Mouse (Mus musculus) MEL (cell line): ENCODE measurements at regions not wholly inside any gene's neighbourhood (a gene's known extent, or its start where the extent isn't known, plus 50 kb on each side); places are given as distances from the start of the nearest gene placed in this dataset.
"Not testable (repeated sequence)": the region's sequence is repeated elsewhere in the genome, so short reads cannot be mapped to it uniquely, and the experiment has no call there.

ENCODE experiments used
- DNase-seq: peaks from one replicate; pipeline ENCODE4 v3.0.0; 2011; ENCODE audit warnings: low read depth, low spot score
- H3K27ac ChIP-seq: 2 replicates; pipeline ENCODE4 v1.5.1; 2012; ENCODE audit warnings: low read depth, mild to moderate bottlenecking, control low read depth, low read length, moderate library complexity; ENCODE audit not compliant: control insufficient read depth
- H3K27me3 ChIP-seq, 2 experiments: fragments of 150-350 bp in 1 of 2; sonication (generic) in 1 of 2; 2 replicates each; pipeline ENCODE4 v1.6.1; 2012; ENCODE audit warnings: low read length in 2 of 2, mild to moderate bottlenecking in 2 of 2, improper control_type of control experiment in 1 of 2, moderate library complexity in 1 of 2; ENCODE audit not compliant: insufficient read depth in 2 of 2, control insufficient read depth in 1 of 2
- H3K36me3 ChIP-seq, 2 experiments: 2 replicates each; pipeline ENCODE4 v1.6.1; 2012 to 2014; ENCODE audit warnings: low read length in 2 of 2, improper control_type of control experiment in 1 of 2, inconsistent platforms in 1 of 2, mild to moderate bottlenecking in 1 of 2; ENCODE audit not compliant: insufficient read depth in 2 of 2, control insufficient read depth in 1 of 2
- H3K4me1 ChIP-seq, 2 experiments: fragments of 150-350 bp in 1 of 2; sonication (generic) in 1 of 2; 2 replicates each; pipeline ENCODE4 v1.6.1; 2012; ENCODE audit warnings: low read length in 2 of 2, improper control_type of control experiment in 1 of 2, mild to moderate bottlenecking in 1 of 2; ENCODE audit not compliant: insufficient read depth in 2 of 2, control insufficient read depth in 1 of 2
- H3K4me3 ChIP-seq, 2 experiments: fragments of 150-350 bp in 1 of 2; sonication (generic) in 1 of 2; 2 replicates each; pipeline ENCODE4 v1.5.1; 2012; ENCODE audit warnings: low read depth in 2 of 2, low read length in 2 of 2, mild to moderate bottlenecking in 2 of 2, moderate library complexity in 2 of 2, control low read depth in 1 of 2, improper control_type of control experiment in 1 of 2; ENCODE audit not compliant: control insufficient read depth in 1 of 2, insufficient read depth in 1 of 2
- H3K79me2 ChIP-seq: 2 replicates; pipeline ENCODE4 v1.6.1; 2012; ENCODE audit warnings: mild to moderate bottlenecking, low read length, moderate library complexity; ENCODE audit not compliant: control insufficient read depth, poor library complexity, insufficient read depth
- H3K9ac ChIP-seq: 2 replicates; pipeline ENCODE4 v1.6.1; 2012; ENCODE audit warnings: low read depth, mild to moderate bottlenecking, control low read depth, low read length, moderate library complexity; ENCODE audit not compliant: control insufficient read depth, poor library complexity, severe bottlenecking
- H3K9me3 ChIP-seq: fragments of 150-350 bp; sonication (generic); replicated peaks from 2 replicates; pipeline ENCODE4 v1.6.1; 2012; ENCODE audit warnings: mild to moderate bottlenecking, low read length, improper control_type of control experiment, moderate library complexity; ENCODE audit not compliant: insufficient read depth
- BHLHE40 ChIP-seq: IDR thresholded peaks from 2 replicates; pipeline ENCODE4 v1.6.1; 2012; ENCODE audit warnings: low read depth, mild to moderate bottlenecking, inconsistent platforms, low read length, improper control_type of control experiment, borderline replicate concordance
- CHD2 ChIP-seq: IDR thresholded peaks from 2 replicates; pipeline ENCODE4 v1.6.1; 2011; ENCODE audit warnings: low read length, improper control_type of control experiment
- E2F4 ChIP-seq: IDR thresholded peaks from 2 replicates; pipeline ENCODE4 v1.6.1; 2011; ENCODE audit warnings: low read depth, low read length, improper control_type of control experiment, borderline replicate concordance
- ELF1 ChIP-seq: IDR thresholded peaks from 2 replicates; pipeline ENCODE4 v1.6.1; 2014; ENCODE audit warnings: low read depth, mild to moderate bottlenecking, inconsistent platforms, low read length, improper control_type of control experiment, moderate library complexity
- EP300 ChIP-seq, 2 experiments: IDR thresholded peaks; 2 replicates each; pipeline ENCODE4 v1.6.1; 2011; ENCODE audit warnings: improper control_type of control experiment in 2 of 2, low read length in 2 of 2, low read depth in 1 of 2, mild to moderate bottlenecking in 1 of 2
- GABPA ChIP-seq: IDR thresholded peaks from 2 replicates; pipeline ENCODE4 v1.6.1; 2012; ENCODE audit warnings: low read depth, mild to moderate bottlenecking, inconsistent platforms, low read length, improper control_type of control experiment, moderate library complexity
- GATA1 ChIP-seq: IDR thresholded peaks from 2 replicates; pipeline ENCODE4 v1.6.1; 2011; ENCODE audit warnings: low read depth, low read length, improper control_type of control experiment
- KAT2A ChIP-seq: conservative IDR thresholded peaks from 2 replicates; pipeline ENCODE4 v1.6.1; 2012; ENCODE audit warnings: low read depth, low read length, improper control_type of control experiment, inconsistent platforms
- MAX ChIP-seq: IDR thresholded peaks from 2 replicates; pipeline ENCODE4 v1.6.1; 2011; ENCODE audit warnings: low read length, improper control_type of control experiment
- MEF2A ChIP-seq: IDR thresholded peaks from 2 replicates; pipeline ENCODE4 v1.6.1; 2014; ENCODE audit warnings: low read depth, mild to moderate bottlenecking, inconsistent platforms, low read length, improper control_type of control experiment; ENCODE audit not compliant: poor library complexity, insufficient replicate concordance, severe bottlenecking; ENCODE audit errors: extremely low read depth
- MYB ChIP-seq: IDR thresholded peaks from 2 replicates; pipeline ENCODE4 v1.6.1; 2011; ENCODE audit warnings: mild to moderate bottlenecking, low read depth, low read length, improper control_type of control experiment
- MYC ChIP-seq: IDR thresholded peaks from 2 replicates; pipeline ENCODE4 v1.6.1; 2011; ENCODE audit warnings: low read depth, mild to moderate bottlenecking, low read length, improper control_type of control experiment, moderate library complexity
- POLR2AphosphoS5 ChIP-seq: IDR thresholded peaks from 2 replicates; pipeline ENCODE4 v1.6.1; 2012; ENCODE audit warnings: low read depth, borderline replicate concordance, mild to moderate bottlenecking, inconsistent platforms, low read length, moderate library complexity, mixed read lengths
- RAD21 ChIP-seq: IDR thresholded peaks from 2 replicates; pipeline ENCODE4 v1.6.1; 2011; ENCODE audit warnings: mild to moderate bottlenecking, low read depth, low read length, improper control_type of control experiment
- RCOR1 ChIP-seq: IDR thresholded peaks from 2 replicates; pipeline ENCODE4 v1.6.1; 2012; ENCODE audit warnings: low read depth, mild to moderate bottlenecking, inconsistent platforms, low read length, improper control_type of control experiment
- SIN3A ChIP-seq: IDR thresholded peaks from 2 replicates; pipeline ENCODE4 v1.6.1; 2012; ENCODE audit warnings: low read length, improper control_type of control experiment, inconsistent platforms
- SMC3 ChIP-seq: IDR thresholded peaks from 2 replicates; pipeline ENCODE4 v1.6.1; 2011; ENCODE audit warnings: low read depth, low read length, improper control_type of control experiment
- TBP ChIP-seq: IDR thresholded peaks from 2 replicates; pipeline ENCODE4 v1.8.0; 2011; ENCODE audit warnings: low read depth, low read length, improper control_type of control experiment
- UBTF ChIP-seq: IDR thresholded peaks from 2 replicates; pipeline ENCODE4 v1.6.1; 2012; ENCODE audit warnings: low read depth, mild to moderate bottlenecking, inconsistent platforms, low read length, improper control_type of control experiment, moderate library complexity, borderline replicate concordance; ENCODE audit not compliant: insufficient read depth
- ZKSCAN1 ChIP-seq: IDR thresholded peaks from 2 replicates; pipeline ENCODE4 v1.6.1; 2012; ENCODE audit warnings: low read depth, mild to moderate bottlenecking, inconsistent platforms, low read length, improper control_type of control experiment, moderate library complexity

GRCm38 (mm10) chr14:53992712-53993286 lies 261.1 kb downstream of the Dad1 start:
- Histone ChIP-seq H3K4me1 (peaks cover 0 to 2% of the 10 kb centered on the region in 2 experiments; a peak in 1 of 4 replicates), H3K36me3 (no peaks in the 10 kb centered on the region), H3K79me2 (no peaks in the 10 kb centered on the region), H3K27ac (no peak overlapping the region), H3K9ac (no peak overlapping the region), H3K4me3 (no peak overlapping the region)
- no peak for TF ChIP-seq EP300 (IDR thresholded peaks at IDR 0.05; ENCODE audit: low read depth in 1 of 2, low read length in 2 of 2)
- no peak for TF ChIP-seq TBP
- TF ChIP-seq SIN3A: no peak
- TF ChIP-seq E2F4: no peak
- no peak for TF ChIP-seq RCOR1
- no peak for TF ChIP-seq MYB
- no peak for TF ChIP-seq GATA1
- no peak for TF ChIP-seq RAD21
- TF ChIP-seq, all 39 proteins: peak for 0
- DNase-seq: no peak
- Histone ChIP-seq H3K9me3 (no peaks in the 10 kb centered on the region), H3K27me3 (peaks cover 9% of the 10 kb centered on the region in 2 experiments)

DNA sequence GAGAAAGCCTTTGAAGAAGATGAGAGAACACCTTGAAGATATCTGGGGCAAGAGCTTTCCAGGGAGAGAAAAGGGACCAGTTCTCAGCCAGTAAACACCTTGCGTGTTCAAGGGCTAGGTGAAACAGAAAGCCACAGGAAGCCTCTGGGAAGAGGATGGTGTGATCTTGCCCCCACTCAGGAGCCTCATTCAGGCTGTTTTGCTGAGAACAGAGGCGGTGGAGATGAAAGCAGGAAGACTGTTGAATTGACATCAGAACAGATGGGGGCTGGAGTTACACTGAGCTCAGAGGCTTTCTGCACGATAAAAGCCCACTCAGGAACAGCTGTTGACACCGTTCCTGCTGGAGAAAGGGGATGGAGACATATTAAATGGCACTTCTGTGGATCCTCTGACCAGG lies 262.5 kb downstream of the Dad1 start:
- no peak overlapping the region for H3K9ac ChIP-seq
- no peak for TF ChIP-seq BHLHE40
- no peak for TF ChIP-seq MAX
- TF ChIP-seq MYC: no peak
- TF ChIP-seq MEF2A: no peak
- TF ChIP-seq GABPA: no peak
- no peaks in the 10 kb centered on the region for H3K36me3 ChIP-seq
- no peak overlapping the region for H3K4me3 ChIP-seq
- H3K9me3 ChIP-seq: no peaks in the 10 kb centered on the region
- DNase-seq: no peak
- H3K79me2 ChIP-seq: no peaks in the 10 kb centered on the region
- H3K27ac ChIP-seq: no peak overlapping the region
- peaks cover 7 to 9% of the 10 kb centered on the region in 2 experiments for H3K27me3 ChIP-seq
- H3K4me1 ChIP-seq: peaks cover 0 to 2% of the 10 kb centered on the region in 2 experiments; a peak in 1 of 4 replicates

DNA sequence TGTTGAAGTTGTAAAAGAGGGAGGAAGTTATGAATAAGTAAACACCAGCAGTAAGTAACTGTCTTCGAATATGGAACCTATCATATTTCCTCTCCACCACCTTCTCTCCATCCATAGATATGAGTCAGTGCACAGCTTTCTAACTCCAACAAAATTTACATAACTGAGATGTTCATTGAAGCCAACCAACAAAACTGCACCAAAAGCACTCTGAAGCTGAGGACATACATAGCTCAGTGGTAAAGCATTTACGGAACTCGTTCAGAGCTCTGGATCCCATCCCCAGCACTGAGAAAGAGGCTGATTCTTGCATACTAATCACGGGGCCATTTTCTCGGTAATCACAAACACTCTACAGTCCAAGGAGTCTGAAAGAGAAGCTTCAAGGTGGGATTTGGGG lies 273.1 kb downstream of the Dad1 start:
- no peak for DNase-seq
- Histone ChIP-seq H3K4me3 (no peak overlapping the region), H3K9me3 (no peaks in the 10 kb centered on the region)

DNA sequence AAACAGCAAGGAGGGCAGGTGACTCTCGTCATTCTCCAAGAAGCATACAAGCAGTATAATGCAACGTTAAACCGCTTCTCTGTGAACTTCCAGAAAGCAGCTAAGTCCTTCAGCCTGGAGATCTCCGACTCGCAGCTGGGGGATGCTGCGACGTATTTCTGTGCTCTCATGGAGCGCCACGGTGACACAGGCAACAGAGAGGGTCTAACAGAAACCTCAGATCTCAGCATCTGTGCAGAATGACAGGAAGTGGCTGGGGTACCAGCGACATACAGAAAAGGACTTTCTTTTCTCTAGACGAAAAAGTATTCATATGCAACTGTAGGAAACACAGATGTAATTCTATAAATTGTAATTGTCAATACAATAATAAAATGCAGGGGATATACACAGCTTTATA lies 292.5 kb downstream of the Dad1 start:
- H3K9me3 ChIP-seq, H3K9ac ChIP-seq, H3K27me3 ChIP-seq, H3K4me1 ChIP-seq, H3K27ac ChIP-seq, H3K4me3 ChIP-seq, H3K79me2 ChIP-seq, H3K36me3 ChIP-seq, DNase-seq: not testable (repeated sequence)

More for the DNA sequence above, 273.1 kb downstream of the Dad1 start:
- Histone ChIP-seq H3K36me3 (no peaks in the 10 kb centered on the region), H3K27ac (no peak overlapping the region), H3K79me2 (no peaks in the 10 kb centered on the region), H3K9ac (no peak overlapping the region), H3K27me3 (no peaks in the 10 kb centered on the region; a peak in 3 of 4 replicates), H3K4me1 (no peaks in the 10 kb centered on the region)
- TF ChIP-seq RAD21 (no peak), POLR2AphosphoS5 (no peak), ZKSCAN1 (no peak), ELF1 (no peak), KAT2A (no peak), MYC (no peak), SMC3 (no peak), UBTF (no peak), CHD2 (no peak)
